Mouse (Mus musculus): Measurements from ENCODE around the gene Cspg4.
"Not testable (repeated sequence)": the region's sequence is repeated elsewhere in the genome, so short reads cannot be mapped to it uniquely, and the experiment has no call there.

Gene Cspg4

GRCm38 (mm10) chr9:56891517-56892011, 26.7 kb downstream of the Cspg4 start:
- DNase-seq (ENCODE audit: low spot score): peak; percentile 64

- no peak for DNase-seq (ENCODE audit: low spot score)
These were observed 27.3 kb downstream of the Cspg4 start for GRCm38 (mm10) chr9:56892111-56892510.

- no peak for DNase-seq (ENCODE audit: low spot score)
These were observed 28.5 kb downstream of the Cspg4 start for GRCm38 (mm10) chr9:56893313-56893712.

- peak; percentile 66 for DNase-seq (ENCODE audit: low spot score)
These were observed 29.2 kb downstream of the Cspg4 start for GRCm38 (mm10) chr9:56894006-56894405.

- DNase-seq (ENCODE audit: low spot score): no peak
These were observed 31.9 kb downstream of the Cspg4 start for GRCm38 (mm10) chr9:56896779-56897178.

- DNase-seq (ENCODE audit: low spot score): no peak
These were observed 34.6 kb downstream of the Cspg4 start for GRCm38 (mm10) chr9:56899409-56899808.

GRCm38 (mm10) chr9:56900060-56900459, 35.2 kb downstream of the Cspg4 start:
- DNase-seq (ENCODE audit: low spot score): no peak

GRCm38 (mm10) chr9:56900571-56900970, 35.7 kb downstream of the Cspg4 start:
- no peak for DNase-seq (ENCODE audit: low spot score)

- no peak for DNase-seq (ENCODE audit: low spot score)
These were observed 36.4 kb downstream of the Cspg4 start for GRCm38 (mm10) chr9:56901187-56901586.

GRCm38 (mm10) chr9:56903662-56904061, 38.8 kb downstream of the Cspg4 start:
- DNase-seq (ENCODE audit: low spot score): no peak

- no peak for DNase-seq (ENCODE audit: low spot score)
These were observed 42.7 kb downstream of the Cspg4 start for GRCm38 (mm10) chr9:56907549-56907948.

- not testable (repeated sequence) for DNase-seq (ENCODE audit: low spot score)
These were observed 45.2 kb downstream of the Cspg4 start for GRCm38 (mm10) chr9:56909991-56910390.

- no peak for DNase-seq (ENCODE audit: low spot score)
These were observed 46.2 kb downstream of the Cspg4 start for GRCm38 (mm10) chr9:56911017-56911416.

- DNase-seq (ENCODE audit: low spot score): no peak
These were observed 49.2 kb downstream of the Cspg4 start for GRCm38 (mm10) chr9:56913991-56914390.

- DNase-seq (ENCODE audit: low spot score): no peak
These were observed 50.3 kb downstream of the Cspg4 start for GRCm38 (mm10) chr9:56915116-56915515.

- no peak for DNase-seq (ENCODE audit: low spot score)
These were observed 51.0 kb downstream of the Cspg4 start for GRCm38 (mm10) chr9:56915695-56916410.

GRCm38 (mm10) chr9:56917131-56917530, 52.3 kb downstream of the Cspg4 start:
- DNase-seq (ENCODE audit: low spot score): no peak

GRCm38 (mm10) chr9:56918466-56918865, 53.6 kb downstream of the Cspg4 start:
- DNase-seq (ENCODE audit: low spot score): no peak

GRCm38 (mm10) chr9:56922746-56923145, 57.9 kb downstream of the Cspg4 start:
- no peak for DNase-seq (ENCODE audit: low spot score)

- peak; percentile 28 for DNase-seq (ENCODE audit: low spot score)
These were observed 59.2 kb downstream of the Cspg4 start for GRCm38 (mm10) chr9:56923841-56924650.

- DNase-seq (ENCODE audit: low spot score): peak; percentile 90
These were observed 59.8 kb downstream of the Cspg4 start for GRCm38 (mm10) chr9:56924651-56925027.

GRCm38 (mm10) chr9:56925291-56926024, 60.6 kb downstream of the Cspg4 start:
- DNase-seq (ENCODE audit: low spot score): peak; percentile 15

- no peak for DNase-seq (ENCODE audit: low spot score)
These were observed 61.2 kb downstream of the Cspg4 start for GRCm38 (mm10) chr9:56926025-56926360.

All from ovary, postnatal 36 days (tissue).